Mouse (Mus musculus) hindbrain, embryonic 10.5 days (tissue): ENCODE measurements around the gene Tbl2. TPM values are rescaled to one million over a fixed set of nuclear protein-coding genes. Genes with fewer than 3 reads are reported as not detected.

Experiments
- DNase-seq: peaks from one replicate; pipeline ENCODE4 v3.0.0-alpha.2; 2017; ENCODE audit warnings: low spot score
- H3K27ac ChIP-seq: fragments of 300-500 bp; sonication (generic); 2 replicates; pipeline ENCODE4 v1.5.1; 2016; ENCODE audit warnings: mild to moderate bottlenecking, moderate library complexity
- H3K27me3 ChIP-seq: fragments of 300-500 bp; sonication (generic); 2 replicates; pipeline ENCODE4 v1.6.1; 2016; ENCODE audit warnings: mild to moderate bottlenecking; ENCODE audit not compliant: poor library complexity, insufficient read depth, severe bottlenecking
- H3K36me3 ChIP-seq: fragments of 300-500 bp; sonication (generic); 2 replicates; pipeline ENCODE4 v1.6.1; 2016; ENCODE audit warnings: mild to moderate bottlenecking, moderate library complexity
- H3K4me1 ChIP-seq: fragments of 300-500 bp; sonication (generic); replicated peaks from 2 replicates; pipeline ENCODE4 v1.6.1; 2016; ENCODE audit warnings: mild to moderate bottlenecking
- H3K4me3 ChIP-seq: fragments of 300-500 bp; sonication (generic); 2 replicates; pipeline ENCODE4 v1.5.1; 2016; ENCODE audit warnings: mild to moderate bottlenecking, moderate library complexity
- H3K9me3 ChIP-seq: fragments of 300-500 bp; sonication (generic); 2 replicates; pipeline ENCODE4 v1.6.1; 2016; ENCODE audit warnings: mild to moderate bottlenecking, moderate library complexity
- WGBS: fragments of 180-500 bp; shearing (Covaris S2); methylation state at CpG from one replicate; pipeline ENCODE4 v1.1.7; 2016; 5-methylcytosine and 5-hydroxymethylcytosine counted together
- polyA plus RNA-seq: library from polyadenylated mRNA; unstranded; fragments of >200 nt; fragmentation: Nextera tagmentation; extraction: Ambion mirVana; gene quantifications from 2 replicates; pipeline ENCODE4 v1.2.1, GENCODE M21; 2016

Gene Tbl2
- polyA plus RNA-seq, 1 experiment from 2014 or later: 20.0 TPM

DNA sequence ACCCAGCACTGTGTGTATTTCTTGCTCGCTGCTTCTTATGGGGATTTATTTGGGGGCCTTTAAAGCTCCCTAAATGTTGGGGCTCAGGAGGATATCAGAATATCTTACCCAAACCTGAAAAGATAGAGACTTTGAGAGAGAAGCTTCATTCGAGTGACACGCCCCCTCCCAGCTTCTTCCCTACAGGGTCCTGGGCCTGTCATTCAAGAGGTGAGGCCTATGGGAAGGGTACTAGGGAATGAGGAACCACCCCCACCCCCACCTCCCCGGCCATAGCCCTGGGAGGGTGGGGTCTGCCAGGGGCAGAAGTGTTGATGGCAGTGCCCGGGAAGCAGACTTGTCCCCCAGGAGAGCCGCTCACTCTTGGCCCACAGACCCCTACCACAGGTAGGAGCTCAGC is 23.3 kb upstream of the Tbl2 start:
- Histone ChIP-seq H3K4me3 (no peak overlapping the region), H3K27ac (no peak overlapping the region), H3K27me3 (peaks cover 21% of the 10 kb centered on the region), H3K4me1 (no peaks in the 10 kb centered on the region), H3K36me3 (no peaks in the 10 kb centered on the region), H3K9me3 (no peaks in the 10 kb centered on the region)
- no peak for DNase-seq
- 52% methylated on average over 6 of the region's 6 CpGs for WGBS

DNA sequence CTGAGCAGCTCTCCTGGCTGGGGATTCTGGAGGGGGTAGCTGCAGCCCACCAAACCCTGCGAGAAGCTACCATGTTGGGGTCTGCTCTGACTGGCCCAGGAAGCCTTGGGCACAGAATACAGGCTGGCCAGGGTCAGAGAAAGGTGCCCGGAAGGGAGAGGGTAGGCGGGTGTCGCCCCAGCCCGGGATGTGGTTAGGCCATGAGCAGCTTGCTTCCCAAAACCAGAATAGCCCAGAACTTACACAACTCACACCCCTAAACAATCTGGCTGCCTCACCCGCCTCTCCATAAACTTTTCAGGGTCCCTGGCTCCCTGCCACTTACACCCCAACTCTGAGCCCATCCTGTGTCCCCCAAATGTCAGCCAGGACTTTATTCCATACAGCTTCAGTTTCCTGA is 21.8 kb upstream of the Tbl2 start:
- H3K4me3 ChIP-seq: no peak overlapping the region
- H3K27me3 ChIP-seq: peaks cover 20% of the 10 kb centered on the region

DNA sequence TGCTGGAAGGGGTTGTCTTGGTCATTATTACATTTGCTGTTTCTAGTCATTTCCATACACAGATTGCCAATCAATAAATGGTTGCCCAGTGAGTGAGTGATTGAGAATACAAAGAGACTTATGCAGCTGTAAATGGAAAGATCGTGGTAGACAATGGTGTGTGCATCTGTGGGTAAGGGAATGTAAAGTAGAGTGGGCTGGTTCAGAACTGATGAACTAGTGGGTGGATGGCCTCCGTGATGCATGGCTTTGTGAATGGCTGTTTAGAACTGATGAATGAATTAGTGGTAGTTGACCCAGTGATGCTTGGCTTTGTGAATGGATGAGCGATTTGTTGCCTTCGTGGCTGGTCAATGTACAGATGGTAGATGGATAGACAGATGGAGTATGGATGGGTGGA is 19.7 kb upstream of the Tbl2 start:
- no peak for DNase-seq
- Histone ChIP-seq H3K27ac (no peak overlapping the region), H3K36me3 (no peaks in the 10 kb centered on the region), H3K27me3 (peaks cover 35% of the 10 kb centered on the region), H3K4me1 (peaks cover 16% of the 10 kb centered on the region), H3K9me3 (no peaks in the 10 kb centered on the region), H3K4me3 (no peak overlapping the region)
- 87% methylated on average over 4 of the region's 4 CpGs for WGBS

More for the DNA sequence above, 21.8 kb upstream of the Tbl2 start:
- no peaks in the 10 kb centered on the region for H3K9me3 ChIP-seq
- H3K27ac ChIP-seq: no peak overlapping the region
- no peak for DNase-seq
- H3K36me3 ChIP-seq: no peaks in the 10 kb centered on the region
- H3K4me1 ChIP-seq: no peaks in the 10 kb centered on the region
- WGBS: 79% methylated on average over 6 of the region's 6 CpGs

DNA sequence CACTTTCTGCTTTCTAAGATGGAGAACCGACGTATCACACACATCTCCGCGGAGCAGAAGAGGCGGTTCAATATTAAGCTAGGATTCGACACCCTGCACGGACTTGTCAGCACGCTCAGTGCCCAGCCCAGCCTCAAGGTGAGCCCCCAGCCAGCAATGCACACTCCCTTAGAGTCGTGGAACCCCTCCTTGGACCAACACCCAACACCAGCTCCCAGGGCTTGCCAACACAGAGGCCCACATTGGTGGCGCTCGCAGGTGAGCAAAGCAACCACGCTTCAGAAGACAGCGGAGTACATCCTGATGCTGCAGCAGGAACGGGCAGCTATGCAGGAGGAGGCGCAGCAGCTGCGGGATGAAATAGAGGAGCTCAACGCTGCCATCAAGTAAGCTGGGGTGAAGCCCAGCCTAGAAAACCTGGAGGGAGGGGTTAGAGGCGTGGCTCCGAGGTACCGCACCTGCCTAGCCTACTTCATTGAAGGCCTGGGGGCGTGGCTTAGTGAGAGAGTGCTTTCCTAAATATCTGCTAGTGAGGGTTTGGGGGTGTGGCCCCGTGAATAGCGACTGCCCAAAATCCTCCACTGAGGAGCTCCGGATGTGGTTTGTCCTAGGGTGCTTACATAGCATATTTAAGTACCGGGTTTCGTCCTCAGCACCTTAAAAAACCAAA is 15.6 kb upstream of the Tbl2 start:
- Histone ChIP-seq H3K4me3 (peak overlapping the region; percentile 34), H3K36me3 (no peaks in the 10 kb centered on the region), H3K9me3 (peaks cover 3% of the 10 kb centered on the region; the same call in 1 of the 2 replicates), H3K4me1 (peaks cover 16% of the 10 kb centered on the region), H3K27ac (no peak overlapping the region), H3K27me3 (peaks cover 43% of the 10 kb centered on the region)
- WGBS: 4% methylated on average over 26 of the region's 26 CpGs
- no peak for DNase-seq

DNA sequence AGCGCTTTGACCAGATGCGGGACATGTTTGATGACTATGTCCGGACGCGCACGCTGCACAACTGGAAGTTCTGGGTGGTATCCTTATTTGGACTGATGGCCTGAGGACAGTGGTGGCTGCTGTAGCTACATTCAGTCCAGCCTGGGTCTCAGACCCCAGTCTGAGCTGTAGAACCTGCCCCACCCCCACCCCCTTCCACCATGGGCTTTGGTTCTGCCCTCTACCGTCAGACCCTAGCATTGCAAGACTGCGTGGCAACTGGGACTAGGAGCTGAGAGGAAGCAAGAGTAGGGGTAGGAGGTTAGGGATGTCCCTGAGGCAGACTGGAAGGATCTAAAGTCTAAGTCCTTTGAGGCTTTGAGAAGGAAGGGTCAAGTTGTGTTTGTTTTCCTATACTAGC is 14.9 kb upstream of the Tbl2 start:
- no peaks in the 10 kb centered on the region for H3K36me3 ChIP-seq
- WGBS: 4% methylated on average over 8 of the region's 8 CpGs
- H3K4me3 ChIP-seq: peak overlapping the region; percentile 34
- H3K4me1 ChIP-seq: peaks cover 16% of the 10 kb centered on the region
- H3K27me3 ChIP-seq: peaks cover 43% of the 10 kb centered on the region
- H3K9me3 ChIP-seq: peaks cover 3% of the 10 kb centered on the region; the same call in 1 of the 2 replicates
- DNase-seq: peak; percentile 60
- no peak overlapping the region for H3K27ac ChIP-seq

DNA sequence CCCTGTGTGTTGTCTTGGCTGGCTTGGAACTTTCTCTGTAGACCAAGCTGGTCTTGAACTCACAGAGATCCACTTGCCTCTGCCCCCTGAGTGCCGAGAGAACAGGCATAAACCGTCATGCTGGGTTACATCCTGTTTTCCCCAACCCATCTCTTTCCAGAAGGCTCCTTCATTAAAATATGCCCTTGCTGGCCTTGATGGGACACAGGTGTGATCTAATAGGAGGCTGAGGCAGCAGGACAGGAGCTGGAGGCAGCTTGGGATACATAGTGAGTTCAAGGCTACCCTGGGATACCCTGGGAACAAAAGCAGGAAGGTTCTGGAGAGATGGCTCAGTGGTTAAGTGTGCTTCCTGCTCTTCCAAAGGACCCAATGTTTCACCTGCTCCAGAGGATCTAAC is 9.6 kb upstream of the Tbl2 start:
- no peak for DNase-seq
- 75% methylated on average over 2 of the region's 2 CpGs for WGBS
- Histone ChIP-seq H3K36me3 (no peaks in the 10 kb centered on the region), H3K4me3 (no peak overlapping the region), H3K27ac (no peak overlapping the region), H3K4me1 (no peaks in the 10 kb centered on the region), H3K9me3 (peaks cover 3% of the 10 kb centered on the region; the same call in 1 of the 2 replicates), H3K27me3 (peaks cover 6% of the 10 kb centered on the region)

DNA sequence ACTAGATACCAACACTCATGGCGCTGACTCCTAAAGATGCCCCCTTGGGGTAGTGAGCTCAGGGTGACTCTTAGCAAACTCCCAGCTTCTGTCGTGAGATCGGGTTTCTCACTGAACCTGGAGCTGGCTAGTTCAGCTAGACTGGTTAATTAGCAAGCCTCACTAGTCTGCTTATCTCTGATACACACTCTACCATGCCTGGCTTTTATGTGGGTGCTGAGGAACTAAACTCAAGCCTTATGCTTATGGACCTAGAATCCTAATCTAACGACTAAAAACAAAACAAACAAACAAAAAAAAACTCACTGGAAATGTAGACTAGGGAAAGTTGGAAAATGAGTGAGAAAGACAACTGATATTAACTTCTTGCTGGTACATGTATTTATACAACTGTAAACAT is 5.0 kb upstream of the Tbl2 start:
- 67% methylated on average over 4 of the region's 4 CpGs for WGBS
- H3K27ac ChIP-seq: no peak overlapping the region
- no peaks in the 10 kb centered on the region for H3K36me3 ChIP-seq
- DNase-seq: no peak
- H3K9me3 ChIP-seq: no peaks in the 10 kb centered on the region
- peaks cover 10% of the 10 kb centered on the region; the same call in 1 of the 2 replicates for H3K4me1 ChIP-seq
- no peaks in the 10 kb centered on the region for H3K27me3 ChIP-seq
- no peak overlapping the region for H3K4me3 ChIP-seq

DNA sequence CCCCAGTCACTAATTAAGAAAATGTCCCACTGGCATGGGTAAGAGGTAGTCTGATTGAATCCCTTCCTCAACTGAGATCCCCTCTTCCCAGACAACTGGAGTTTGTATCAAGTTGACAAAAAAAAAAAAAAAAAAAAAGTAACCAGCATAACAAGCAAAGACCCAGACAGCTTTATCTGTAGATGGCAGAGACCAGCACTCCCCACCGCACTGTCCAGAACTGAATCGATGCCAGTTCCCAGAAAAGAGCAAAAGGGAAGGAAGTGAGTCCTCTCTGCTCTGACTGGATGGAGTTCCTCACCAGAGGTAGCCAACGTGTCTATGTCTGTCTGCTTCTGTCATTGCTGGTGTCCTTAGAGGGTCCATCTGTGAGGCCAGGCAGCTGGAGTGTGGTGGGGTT is 3.9 kb upstream of the Tbl2 start:
- Histone ChIP-seq H3K36me3 (no peaks in the 10 kb centered on the region), H3K4me3 (no peak overlapping the region), H3K27me3 (no peaks in the 10 kb centered on the region), H3K4me1 (peaks cover 17% of the 10 kb centered on the region), H3K9me3 (no peaks in the 10 kb centered on the region), H3K27ac (no peak overlapping the region)
- no peak for DNase-seq
- 84% methylated on average over 3 of the region's 3 CpGs for whole genome bisulfite sequencing

DNA sequence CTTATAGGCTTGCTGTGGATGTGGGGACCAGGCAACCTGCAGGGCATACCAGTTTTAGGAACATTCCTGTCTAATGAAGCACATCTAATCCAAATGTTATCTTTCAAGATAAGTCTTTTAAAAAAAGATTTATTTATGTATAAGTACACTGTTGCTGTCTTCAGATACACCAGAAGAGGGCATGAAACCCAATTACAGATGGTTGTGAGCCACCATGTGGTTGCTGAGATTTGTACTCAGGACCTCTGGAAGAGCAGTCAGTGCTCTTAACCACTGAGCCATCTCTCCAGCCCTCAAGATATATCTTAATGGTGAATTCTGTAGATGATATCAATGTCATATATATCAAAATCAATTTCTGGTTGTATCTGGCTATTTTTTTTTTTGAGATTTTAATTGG is 3.5 kb upstream of the Tbl2 start:
- no peak overlapping the region for H3K4me3 ChIP-seq
- H3K27ac ChIP-seq: no peak overlapping the region
- H3K4me1 ChIP-seq: peaks cover 19% of the 10 kb centered on the region
- no peaks in the 10 kb centered on the region for H3K27me3 ChIP-seq
- no peaks in the 10 kb centered on the region; the same call in 1 of the 2 replicates for H3K36me3 ChIP-seq
- DNase-seq: no peak
- no peaks in the 10 kb centered on the region for H3K9me3 ChIP-seq

DNA sequence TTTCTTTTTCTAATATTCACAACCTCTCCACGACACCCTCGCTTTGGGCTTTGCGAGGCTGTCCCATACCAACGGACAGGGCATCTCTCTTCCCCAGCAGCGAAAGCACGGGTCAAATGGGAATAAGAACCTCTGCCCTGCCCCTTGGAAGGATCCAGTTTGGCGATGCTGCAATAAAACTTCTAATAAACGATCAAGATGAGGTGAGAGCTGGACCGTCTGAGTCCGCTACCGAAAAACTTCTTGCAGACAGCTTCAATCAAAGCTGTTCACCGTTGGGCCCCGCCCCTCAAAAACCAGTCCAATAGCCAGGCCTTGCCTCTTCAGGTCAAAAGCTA is 773 bp upstream of the Tbl2 start:
- peak overlapping the region; percentile 92 for H3K27ac ChIP-seq
- H3K27me3 ChIP-seq: no peaks in the 10 kb centered on the region
- H3K4me3 ChIP-seq: peak overlapping the region; percentile 80
- peaks cover 20% of the 10 kb centered on the region for H3K4me1 ChIP-seq
- WGBS: under 1% methylated on average over 13 of the region's 13 CpGs
- H3K9me3 ChIP-seq: no peaks in the 10 kb centered on the region
- H3K36me3 ChIP-seq: peaks cover 21% of the 10 kb centered on the region
- DNase-seq: no peak

DNA sequence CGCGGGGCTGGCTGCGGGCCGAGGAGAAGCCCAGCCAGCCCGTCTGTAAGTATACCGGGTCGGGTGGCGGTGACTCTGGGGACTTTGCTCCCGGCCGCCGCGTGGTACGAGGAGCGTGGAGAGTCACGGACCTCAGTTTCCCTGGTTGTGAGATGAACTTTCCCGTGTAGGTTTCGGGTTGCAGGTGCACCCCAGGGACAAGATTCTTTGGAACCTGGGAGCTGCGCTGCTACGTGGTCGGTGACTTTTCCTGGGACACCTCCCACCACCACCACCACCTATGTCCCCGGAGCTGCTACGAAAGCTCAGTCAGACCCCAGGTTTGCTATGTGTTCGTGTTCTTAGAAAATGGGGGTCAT is 342 bp downstream of the Tbl2 start:
- H3K36me3 ChIP-seq: peaks cover 33% of the 10 kb centered on the region
- H3K27me3 ChIP-seq: no peaks in the 10 kb centered on the region
- H3K4me1 ChIP-seq: peaks cover 20% of the 10 kb centered on the region
- H3K4me3 ChIP-seq: peak overlapping the region; percentile 80
- H3K27ac ChIP-seq: peak overlapping the region; percentile 92
- no peak for DNase-seq
- under 1% methylated on average over 23 of the region's 23 CpGs for WGBS
- no peaks in the 10 kb centered on the region for H3K9me3 ChIP-seq

DNA sequence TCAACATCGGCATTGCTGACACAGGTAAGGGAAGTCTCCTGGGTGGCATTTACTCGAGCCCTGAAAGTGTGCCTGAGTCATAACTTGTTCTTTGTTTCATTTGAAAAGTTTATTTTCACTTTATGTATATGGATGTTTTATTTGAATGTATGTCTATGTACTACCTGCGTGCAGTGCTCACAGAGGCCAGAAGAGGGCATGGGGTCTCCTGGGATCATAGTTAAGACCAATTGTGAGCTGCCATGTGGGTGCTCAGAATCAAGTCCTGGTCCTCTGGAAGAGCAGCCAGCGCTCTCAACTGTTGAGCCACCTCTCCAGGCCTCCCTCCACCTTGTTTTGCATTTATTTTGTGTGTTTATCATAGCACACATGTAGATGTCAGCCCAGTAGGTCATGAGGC is 7.0 kb downstream of the Tbl2 start:
- peaks cover 98% of the 10 kb centered on the region for H3K36me3 ChIP-seq
- WGBS: 97% methylated on average over 4 of the region's 4 CpGs

DNA sequence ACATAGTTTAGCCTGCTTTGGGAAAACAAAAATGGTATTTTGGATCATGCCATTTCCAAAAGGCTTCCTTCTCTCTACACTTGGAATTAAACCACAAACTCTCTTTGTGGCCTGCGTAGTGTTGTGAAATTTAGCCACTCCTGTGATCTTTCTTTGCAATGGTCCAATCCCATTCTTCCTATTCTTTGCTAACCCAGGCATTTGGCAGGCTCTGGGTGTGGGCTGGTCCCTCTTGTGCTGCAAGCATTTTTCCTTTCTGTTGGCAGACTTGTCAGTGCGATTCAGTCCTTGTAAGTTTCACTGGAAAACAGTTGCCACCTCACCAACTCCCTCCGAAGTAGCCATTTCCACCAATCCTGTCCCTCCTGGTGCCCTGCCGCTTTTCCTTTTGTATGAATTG is 11.8 kb downstream of the Tbl2 start:
- Histone ChIP-seq H3K4me1 (no peaks in the 10 kb centered on the region), H3K27me3 (no peaks in the 10 kb centered on the region), H3K27ac (no peak overlapping the region), H3K9me3 (no peaks in the 10 kb centered on the region), H3K4me3 (no peak overlapping the region), H3K36me3 (peaks cover 79% of the 10 kb centered on the region)
- 98% methylated on average over 4 of the region's 4 CpGs for WGBS
- no peak for DNase-seq

More for the DNA sequence above, 7.0 kb downstream of the Tbl2 start:
- no peak for DNase-seq
- Histone ChIP-seq H3K4me3 (no peak overlapping the region), H3K27me3 (no peaks in the 10 kb centered on the region), H3K4me1 (no peaks in the 10 kb centered on the region), H3K9me3 (no peaks in the 10 kb centered on the region), H3K27ac (no peak overlapping the region)

DNA sequence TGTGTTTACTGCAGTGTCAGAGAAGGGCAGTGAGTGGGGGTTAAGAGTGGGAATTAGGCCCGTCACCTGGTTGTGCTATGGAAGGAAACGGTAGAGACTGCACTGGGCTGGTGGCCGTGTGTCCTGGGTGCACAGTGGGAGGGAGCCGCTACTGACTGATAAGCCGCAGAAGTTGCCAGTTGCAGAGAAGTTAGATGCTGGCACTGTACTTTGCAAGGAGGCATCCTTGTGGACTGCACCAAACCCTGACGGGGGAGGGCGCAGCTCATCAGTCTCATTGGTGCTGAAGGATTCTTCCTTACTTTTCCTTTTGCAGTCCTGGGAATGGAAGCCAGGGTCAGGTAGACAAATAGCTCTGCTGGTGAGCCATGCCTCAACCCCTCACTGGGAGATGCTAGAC is 12.2 kb downstream of the Tbl2 start:
- no peaks in the 10 kb centered on the region for H3K4me1 ChIP-seq
- H3K27ac ChIP-seq: no peak overlapping the region
- H3K9me3 ChIP-seq: no peaks in the 10 kb centered on the region
- H3K4me3 ChIP-seq: no peak overlapping the region
- H3K36me3 ChIP-seq: peaks cover 74% of the 10 kb centered on the region
- no peak for DNase-seq
- H3K27me3 ChIP-seq: no peaks in the 10 kb centered on the region
- WGBS: 86% methylated on average over 7 of the region's 7 CpGs
